Mouse (Mus musculus): ENCODE results near the gene Iqcg.

The Iqcg gene

DNA sequence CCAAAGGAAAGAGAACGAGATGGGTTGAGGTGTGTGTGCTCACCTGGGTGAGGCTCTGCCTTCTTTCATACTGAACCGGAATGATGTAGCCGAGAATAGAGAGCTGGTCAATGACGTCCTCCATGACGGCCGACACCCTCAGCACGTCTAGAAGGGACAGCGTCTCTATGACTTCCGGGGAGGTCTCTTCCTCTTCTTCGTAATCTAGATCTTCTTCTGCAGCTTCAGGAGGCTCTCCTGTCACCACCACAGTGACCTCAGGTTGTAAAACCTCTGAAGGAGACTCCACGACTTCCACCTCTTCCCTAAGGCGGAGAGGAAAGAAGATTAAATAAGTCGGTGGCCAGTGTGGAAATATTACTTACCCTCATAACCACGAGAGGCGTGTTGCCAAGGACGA lies 6.2 kb downstream of the Iqcg start:
- DNase-seq: no peak

DNA sequence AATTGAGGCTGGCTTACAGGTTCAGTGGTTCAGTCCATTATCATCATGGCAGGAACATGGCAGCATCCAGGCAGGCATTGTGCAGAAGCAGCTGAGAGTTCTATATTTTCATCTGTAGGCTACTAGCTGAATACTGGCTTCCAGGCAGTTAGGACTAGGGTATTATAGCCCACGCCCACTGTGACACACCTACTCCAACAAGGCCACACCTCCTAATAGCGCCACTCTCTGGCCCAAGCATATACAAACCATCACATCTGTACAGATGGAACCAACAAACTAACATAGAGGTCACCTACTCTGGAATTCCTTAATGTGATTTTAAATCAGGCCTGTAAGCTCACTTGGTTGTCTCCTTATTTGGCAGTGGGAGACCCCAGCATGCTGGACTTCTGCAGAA lies 7.3 kb downstream of the Iqcg start:
- no peak for DNase-seq

DNA sequence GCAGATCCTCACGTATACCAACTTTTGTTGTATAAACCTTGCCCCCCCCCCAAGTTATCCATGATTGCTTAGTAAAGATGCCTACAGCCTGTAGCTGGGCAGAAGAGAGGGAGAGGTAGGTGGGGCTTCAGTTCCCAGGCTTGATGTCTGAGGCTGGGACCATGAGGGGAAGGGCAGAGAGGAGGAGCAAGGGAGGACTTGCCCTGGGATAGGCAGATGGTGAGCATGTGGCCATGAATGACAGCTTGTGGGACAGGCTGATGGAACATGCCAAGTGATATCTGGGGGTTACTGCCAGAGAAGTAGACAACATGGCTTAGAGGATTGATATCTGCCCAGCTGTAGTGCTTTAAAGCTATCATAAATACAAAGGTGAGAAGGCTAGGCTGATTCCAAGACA lies 8.0 kb downstream of the Iqcg start:
- no peak for DNase-seq

DNA sequence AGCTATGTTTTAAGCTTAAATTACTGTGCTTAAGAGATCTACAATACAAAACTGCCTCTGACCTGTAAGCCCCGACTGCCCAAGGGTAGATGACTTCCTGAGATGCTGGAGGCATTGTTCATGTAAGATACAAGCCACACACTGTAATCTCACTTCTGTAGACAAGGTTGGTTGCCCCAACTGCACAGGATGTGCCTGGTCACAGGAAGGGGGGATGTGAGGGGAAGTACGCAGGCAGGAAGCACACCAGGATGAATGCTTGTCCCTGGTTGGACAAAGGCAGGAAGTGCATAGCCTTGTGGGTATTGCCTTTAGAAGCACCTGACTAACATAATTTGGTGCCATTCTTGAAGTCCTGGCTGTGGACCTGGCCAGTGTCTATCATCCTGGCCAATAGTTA lies 12.8 kb downstream of the Iqcg start:
- no peak for DNase-seq

DNA sequence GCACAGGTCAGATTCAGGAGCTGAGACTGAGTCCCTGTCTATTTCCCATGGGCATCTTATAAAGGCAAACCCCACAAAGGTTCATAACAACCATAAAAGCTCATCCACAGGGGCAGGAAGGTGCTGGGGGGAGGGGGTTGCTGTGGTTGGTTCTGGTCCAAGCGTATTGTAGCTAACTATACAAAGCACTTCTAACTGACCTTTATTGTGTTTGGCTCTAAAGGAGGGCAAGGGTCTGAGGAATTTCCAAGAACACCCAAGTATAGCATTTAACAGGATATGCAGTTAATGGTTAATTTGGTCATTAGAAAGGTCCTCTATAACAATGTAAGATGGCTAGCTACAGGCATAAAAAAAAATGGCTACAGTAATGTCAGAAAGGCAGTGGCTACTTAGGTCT lies 13.3 kb downstream of the Iqcg start:
- DNase-seq: no peak

DNA sequence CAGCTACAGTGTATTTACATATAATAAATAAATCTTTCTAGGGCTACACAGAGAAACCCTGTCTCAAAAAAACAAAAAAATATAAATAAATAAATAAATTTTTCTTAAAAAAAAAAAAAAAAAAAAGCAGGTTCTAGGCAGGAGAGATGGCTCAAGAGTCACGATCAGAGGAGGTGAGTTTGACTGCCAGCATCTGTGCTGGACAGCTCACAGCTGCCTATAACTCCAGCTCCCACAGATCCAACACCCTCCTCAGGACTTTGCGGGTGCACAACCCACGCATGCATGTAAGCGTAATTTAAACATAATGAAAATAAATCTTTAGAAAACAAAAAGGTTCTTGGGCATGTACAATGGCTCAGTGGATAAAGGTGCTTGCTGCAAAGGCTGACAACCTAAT lies 20.0 kb downstream of the Iqcg start:
- no peak for DNase-seq

DNA sequence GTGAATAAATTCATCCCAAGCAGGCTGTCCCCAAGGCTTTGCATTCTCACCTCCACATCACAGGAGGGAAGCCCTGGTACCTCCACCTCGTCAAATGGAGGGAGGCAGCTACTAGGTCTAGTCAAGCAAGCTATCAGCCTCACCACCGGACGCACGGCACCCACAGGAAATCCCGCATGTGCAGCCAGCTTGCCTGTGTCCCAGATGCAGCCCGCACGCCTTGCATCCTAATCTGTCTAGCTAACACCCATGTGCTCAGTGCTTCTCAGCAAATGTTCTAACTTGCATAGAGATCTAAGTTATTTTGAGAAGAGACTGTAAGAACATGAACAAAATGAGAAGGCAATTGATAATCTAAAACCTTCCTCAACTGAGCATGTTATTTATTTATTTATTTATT lies 29.7 kb downstream of the Iqcg start:
- no peak for DNase-seq

DNA sequence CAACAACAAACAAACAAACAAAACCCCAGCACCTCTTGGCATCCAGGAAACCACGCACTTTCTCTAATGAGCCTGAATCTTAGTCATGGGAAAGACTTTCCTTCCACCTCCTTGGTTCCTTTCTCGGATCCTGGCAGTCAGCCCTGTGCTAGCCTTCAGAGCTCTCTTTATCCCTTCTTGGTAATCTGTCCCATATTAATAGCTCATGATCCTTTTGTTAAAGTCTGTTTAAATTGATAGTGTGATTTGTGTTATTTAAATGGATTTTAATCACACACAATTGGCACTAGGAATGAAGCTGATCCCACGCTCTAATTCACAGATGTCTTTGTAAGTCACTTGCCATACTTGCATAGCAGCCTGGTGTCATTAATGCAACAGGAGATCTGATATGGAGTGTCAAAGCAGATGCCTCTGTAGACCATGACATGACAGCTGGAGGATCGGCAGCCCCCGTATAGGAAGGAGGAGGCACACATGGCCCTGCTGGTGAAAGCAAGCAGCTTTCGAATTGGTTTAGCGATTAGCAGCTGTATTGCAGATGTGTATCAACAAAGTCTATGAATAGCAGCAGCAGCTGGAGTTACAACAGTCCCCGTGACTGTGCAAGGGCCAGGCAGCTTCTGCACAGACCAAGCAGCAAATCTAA lies 31.4 kb downstream of the Iqcg start:
- no peak for DNase-seq

DNA sequence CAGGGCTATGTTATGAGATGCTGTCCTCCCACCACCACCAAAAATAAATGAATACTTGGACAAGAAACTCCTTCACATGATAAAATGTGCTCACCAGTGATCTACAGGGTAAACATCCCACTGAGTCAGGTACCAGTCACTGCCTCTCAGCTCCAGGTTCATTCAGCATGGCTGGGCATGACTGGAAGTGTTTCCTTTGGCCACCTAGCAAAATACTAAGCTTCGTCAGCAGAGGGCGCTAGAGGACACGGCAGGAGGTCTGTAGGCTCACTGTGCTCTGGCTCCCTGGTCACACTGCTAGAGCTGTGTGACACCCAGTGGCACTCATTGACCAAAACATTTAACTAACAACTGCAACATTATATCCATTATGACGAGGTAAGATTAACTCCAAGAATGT lies 32.3 kb downstream of the Iqcg start:
- DNase-seq: peak; percentile 67 to 81

DNA sequence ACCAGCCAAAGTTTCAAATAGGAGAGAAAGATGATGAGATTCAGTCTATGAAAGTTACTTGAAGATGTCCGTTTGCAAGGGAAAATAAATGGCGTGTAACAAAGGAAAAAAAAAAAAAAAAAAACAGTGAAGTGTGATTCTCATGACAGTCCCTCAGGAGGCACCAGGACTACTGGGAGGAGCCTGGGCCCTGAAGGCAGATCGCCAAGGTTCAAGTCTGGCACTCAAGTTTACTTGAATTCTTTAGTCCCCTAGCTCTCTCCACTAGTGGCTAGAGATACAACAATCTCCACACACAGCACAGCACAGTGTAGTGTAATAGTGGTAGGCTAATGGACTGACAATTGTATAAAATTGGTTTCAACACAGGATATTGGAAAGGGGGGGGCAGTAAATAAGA lies 34.6 kb downstream of the Iqcg start:
- no peak for DNase-seq

DNA sequence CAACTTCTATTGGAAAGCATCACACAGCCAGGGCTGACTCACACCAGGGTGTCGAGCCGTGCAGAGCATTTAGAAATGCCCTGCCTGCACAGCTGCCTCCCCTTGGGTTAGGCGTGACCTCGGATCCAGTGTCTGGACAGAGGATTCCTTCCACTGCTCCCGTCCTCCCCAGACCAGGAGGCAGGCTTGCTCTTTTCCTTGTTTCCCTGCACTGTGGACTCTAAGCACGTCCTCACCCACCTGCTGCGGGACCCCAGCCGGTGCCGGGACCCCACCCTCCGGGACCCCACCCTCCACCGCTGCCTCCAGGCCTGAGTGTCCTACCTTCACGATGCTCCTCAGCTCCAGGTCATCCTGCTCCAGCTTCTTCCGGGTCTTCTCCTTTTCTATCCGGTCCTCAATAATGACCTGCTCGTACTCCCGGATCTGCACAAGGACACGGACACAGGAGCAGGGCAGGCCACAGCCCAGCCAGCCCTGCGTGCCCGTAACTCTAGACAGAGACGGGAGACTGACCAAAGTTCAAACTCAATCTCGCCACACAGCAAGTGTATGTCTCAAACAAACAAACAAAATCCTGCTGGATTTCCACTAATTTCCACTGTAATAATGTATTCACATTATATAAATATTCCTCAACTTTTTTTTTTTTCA lies 36.8 kb downstream of the Iqcg start:
- no peak for DNase-seq

DNA sequence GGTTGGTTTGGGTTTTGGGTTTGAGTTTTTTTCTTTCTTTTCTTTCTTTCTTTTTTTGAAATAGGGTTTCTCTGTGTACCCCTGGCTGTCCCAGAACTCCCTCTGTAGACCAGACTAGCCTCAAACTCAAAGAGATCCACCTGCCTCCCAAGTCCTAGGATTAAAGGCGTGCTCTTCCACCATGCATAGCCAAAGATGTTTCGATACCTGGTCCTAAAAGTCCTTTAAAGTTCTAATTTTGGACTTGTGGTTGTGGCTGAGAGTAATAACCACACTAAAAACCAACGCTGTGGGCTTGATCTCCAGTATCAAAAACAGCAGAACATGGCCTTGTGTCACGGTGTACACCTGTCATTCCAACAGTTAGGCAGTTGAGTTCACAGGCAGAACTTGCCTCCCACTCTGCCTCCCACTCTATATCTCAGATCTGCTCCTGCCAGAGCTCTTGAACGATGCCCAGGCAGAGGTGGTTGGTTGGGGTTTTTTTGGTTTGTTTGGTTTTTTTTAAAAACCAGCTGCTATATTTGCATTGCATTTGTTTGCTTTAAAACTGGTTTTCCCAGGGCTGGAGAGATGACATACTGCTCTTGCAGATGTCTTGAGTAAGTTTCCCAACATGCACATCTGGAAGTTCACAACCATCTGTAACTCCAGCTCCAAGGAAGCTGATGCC lies 38.2 kb downstream of the Iqcg start:
- DNase-seq: no peak

DNA sequence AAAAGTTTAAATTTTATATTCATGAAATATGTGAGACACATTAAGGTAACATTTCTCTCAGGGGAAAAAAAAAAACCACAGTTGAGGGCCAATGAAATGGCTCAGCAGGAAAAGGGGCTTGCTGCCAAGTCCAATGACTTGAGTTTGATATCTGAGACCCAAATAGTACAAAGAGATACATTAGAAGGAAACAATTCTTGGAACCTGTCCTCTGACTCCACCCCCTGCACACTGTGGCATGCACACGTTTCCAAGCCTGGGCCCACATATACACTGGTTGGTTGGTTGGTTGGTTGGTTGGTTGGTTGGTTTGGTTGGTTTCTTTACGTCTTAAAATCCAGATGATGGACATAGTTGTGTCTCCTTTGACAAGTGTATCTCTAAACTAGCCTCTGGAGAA lies 40.0 kb downstream of the Iqcg start:
- DNase-seq: no peak

DNA sequence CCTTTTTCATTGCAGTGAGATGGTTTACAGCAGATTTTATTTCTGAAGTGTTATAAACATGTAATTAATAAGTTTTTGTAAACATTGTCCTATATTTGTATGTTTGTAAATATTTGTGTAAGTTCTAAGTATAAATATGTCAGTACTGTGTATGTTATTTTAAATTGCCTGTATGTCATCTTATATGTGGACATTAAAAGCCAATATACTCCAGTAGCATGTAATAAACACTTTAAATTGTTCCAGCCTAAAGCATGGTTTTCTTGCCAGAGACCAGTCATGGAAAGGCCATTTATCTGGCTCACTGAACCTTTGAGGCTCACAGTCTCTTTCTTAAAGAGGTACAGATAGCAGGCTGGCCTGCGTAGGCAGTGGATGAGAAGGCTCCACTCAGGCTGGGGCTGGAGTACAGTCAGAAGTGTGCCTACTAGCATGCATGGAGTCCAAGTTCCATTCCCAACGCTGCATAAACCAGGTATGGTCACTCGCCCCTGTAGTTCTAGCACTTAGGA lies 40.6 kb downstream of the Iqcg start:
- DNase-seq: no peak

DNA sequence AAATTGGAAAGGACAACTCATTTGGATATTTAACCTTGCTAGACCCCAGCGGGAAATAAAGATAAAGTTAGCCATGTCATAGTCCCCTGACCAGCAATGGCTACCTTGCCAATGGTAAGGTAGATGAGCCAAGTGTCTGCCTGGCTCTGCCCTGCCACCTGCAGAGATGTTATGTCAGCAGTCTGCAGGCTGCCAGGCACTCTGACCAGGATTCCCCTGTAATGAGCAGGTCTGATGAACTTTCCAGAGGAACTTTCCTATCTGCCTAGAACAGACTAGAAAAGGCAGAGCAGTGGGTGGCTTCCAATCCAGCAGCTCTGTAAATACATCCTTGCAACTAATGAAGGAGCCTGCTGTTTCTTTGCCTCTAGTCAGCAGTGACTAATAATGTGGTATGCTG lies 41.1 kb downstream of the Iqcg start:
- peak; percentile 65 to 76 for DNase-seq

DNA sequence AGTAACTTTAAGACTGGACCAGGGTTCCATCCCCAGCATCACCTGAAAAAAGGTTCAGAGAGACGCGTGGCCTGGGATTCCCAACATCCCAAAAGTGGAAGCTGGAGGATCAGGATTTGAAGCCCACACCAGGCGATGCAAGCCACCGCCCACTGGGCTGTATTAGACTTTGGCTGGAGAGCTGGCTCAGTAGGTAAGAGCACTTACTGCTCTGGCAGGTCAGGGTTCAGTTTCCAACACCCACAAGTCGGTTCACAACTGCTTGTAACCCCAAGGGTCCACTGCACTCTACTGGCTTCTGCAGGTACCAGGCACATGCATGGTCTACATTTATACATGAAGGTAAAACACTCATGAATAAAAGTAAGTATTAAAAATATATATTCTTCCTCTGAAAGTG lies 42.2 kb downstream of the Iqcg start:
- DNase-seq: no peak

DNA sequence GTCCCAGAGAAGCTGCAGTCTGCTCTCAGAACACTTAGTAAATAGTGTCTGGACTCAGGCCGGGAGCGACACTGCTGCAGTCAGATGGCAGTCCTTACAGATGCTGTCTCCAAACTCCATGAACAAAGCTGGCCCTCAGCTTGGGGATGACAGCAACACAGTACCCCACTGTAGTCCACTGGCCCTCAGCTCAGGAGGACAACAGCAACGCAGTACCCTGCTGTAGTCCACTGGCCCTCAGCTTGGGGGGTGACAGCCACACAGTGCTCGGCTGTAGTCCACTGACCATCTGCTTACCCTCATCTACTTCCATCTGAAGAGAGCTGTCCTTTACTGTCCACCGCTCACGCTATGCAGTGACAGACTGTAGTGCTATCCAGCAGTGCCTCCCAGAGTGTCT lies 45.9 kb downstream of the Iqcg start:
- no peak for DNase-seq

DNA sequence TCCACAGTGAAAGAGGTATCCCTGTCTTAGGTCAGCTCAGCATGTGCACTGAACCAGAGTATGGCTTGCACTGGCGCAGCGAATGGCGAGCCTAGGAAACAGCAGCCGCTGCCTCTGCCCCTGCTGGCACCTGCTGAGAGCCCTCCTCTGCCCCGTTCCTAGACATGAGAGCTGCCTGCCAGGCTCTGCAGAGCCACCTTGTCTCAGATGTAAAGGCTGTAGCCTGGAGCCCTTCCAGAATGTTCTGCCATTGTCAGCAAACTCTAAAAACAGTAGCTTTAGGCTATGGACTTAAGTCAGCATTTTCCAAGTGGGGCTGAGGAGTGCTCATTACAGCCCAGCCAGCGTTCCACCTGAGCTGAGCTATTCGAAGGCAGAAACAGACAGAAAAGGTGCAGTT lies 48.6 kb downstream of the Iqcg start:
- peak in 1 of 2 experiments; percentile 10 for DNase-seq

DNA sequence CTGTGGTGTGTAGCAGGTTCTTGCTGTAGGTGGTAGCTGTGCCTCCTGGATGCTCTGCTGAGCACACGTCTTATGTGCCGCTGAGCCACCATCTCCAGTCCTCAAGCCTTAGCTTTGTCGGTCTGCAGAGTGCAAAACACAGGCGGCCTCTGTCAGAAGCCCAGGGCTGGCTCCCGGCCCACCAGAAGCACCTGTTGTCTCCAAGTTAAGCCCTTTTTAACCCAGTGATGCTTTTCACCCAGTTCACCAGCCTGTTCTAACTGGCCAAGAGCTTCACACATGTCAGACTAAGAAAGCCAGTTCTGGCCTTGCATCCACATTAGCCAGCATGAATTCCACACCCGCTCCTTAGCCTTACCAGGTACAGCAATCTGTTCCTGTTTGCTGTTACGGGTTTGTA lies 49.1 kb downstream of the Iqcg start:
- peak; percentile 54 to 67 for DNase-seq

DNA sequence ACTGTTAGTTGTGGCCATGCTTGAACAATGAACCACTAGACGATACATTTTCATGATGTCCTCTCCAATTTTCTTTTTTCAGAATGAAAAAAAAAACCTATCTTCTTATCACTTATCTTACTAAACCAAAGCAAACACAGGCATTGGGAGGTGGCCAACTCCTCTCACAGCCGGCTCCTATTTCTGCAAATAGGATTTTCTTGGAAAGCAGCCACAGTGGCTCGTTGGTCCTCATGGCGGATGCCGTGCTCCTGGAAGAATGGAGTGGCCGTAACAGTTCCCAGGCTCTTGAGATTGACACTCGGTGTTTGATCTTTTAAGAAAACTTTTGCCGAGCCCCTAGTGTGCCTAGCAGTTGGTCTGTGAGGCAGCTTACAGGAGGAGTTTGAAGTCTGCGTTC lies 50.8 kb downstream of the Iqcg start:
- peak; percentile 76 to 77 for DNase-seq

DNA sequence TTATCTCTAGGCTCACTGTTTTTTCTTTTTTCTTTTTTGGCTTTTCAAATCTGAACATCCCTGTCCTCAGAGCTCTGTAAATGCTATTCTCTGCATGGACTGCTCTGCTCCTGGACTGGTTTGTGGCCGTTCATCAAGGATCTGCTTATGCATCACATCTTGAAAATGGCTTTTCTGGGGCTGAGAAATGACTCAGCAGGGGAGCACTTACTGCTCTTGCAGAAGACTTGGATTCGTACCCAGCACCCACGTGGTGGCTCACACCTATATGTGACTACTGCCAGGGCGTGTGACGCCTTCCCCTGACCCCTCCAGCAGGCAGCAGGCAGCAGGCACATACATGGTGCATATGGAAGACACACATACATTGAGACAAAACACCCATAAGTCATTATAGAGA lies 63.9 kb downstream of the Iqcg start:
- no peak for DNase-seq

DNA sequence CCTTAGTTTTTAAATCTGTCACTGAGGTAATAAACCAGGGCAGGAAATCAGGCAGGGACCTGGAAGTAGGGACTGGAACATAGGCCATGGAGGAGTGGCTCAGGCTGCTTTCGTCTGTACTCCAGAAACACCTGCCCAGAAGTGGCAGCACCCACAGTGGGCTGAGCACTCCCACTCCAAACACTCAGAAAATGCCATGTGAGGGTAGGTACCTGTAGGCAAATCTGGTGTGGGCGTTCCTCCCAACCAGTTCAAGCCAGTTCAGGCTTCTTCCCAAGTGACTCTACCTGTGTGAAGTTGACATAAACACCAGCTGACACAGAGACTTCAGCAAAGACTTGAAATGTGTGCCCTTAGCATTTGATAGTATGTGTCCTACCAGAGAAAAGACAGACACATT lies 71.4 kb downstream of the Iqcg start:
- no peak for DNase-seq

DNA sequence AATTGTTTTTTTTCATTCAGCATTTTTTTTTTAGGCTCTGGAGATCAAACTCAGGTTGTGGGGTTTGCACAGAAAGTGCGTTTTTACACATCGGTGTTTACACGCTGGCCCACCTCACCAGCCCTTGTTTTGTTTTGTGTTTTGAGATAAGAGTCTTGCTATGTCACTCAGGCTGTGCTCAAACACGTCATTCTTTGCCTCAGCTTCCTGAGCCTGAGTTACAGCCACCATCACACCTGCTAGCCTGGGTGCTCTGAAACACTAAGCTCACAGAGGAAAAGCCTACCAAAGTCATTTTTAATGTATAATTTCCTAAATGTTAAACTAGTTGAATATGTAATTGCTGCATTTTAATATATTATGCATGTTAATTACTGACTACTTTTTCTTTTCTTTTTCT lies 74.6 kb downstream of the Iqcg start:
- no peak for DNase-seq

DNA sequence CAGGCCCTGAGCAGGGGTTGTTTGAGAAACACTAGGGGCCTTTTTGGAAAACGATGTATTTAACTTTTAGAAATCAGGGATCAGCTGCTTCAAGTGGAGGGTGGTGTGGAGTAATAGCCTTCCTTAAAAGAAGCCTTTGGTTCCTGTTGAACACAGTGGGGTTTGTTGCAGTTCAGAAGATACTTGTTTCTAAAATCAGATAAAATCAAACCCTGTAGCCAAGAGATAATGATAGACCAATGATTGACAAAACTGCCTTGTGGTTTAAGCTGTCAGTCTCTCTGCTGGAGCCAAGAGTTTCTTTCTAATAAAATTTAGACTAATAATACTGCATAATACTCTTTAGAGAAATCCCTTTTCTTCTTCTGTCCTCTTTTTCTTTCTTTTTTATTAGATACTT lies 75.8 kb downstream of the Iqcg start:
- no peak for DNase-seq
